Mouse (Mus musculus): ENCODE measurements at regions not wholly inside any gene's neighbourhood (a gene's known extent, or its start where the extent isn't known, plus 50 kb on each side); places are given as distances from the start of the nearest gene placed in this dataset.

- Histone ChIP-seq H3K4me1 (ENCODE audit: control insufficient read depth, insufficient read depth, low read length) (no peaks in the 10 kb centered on the region), H3K4me3 (ENCODE audit: insufficient read depth, low read length) (no peak overlapping the region), H3K27ac (ENCODE audit: insufficient read depth, low read depth, low read length) (no peak overlapping the region)
- TF ChIP-seq CTCF (IDR thresholded peaks at IDR 0.05; ENCODE audit: low read depth, low read length), result no peak
- no peak for TF ChIP-seq POLR2A (IDR thresholded peaks at IDR 0.05; ENCODE audit: borderline replicate concordance, low read depth, low read length)
These were observed 187.9 kb downstream of the Snx10 start for GRCm38 (mm10) chr6:51711616-51711970.

- H3K27ac ChIP-seq (ENCODE audit: insufficient read depth, low read depth, low read length), result no peak overlapping the region
- H3K4me1 ChIP-seq (ENCODE audit: control insufficient read depth, insufficient read depth, low read length), result no peaks in the 10 kb centered on the region
- no peak for TF ChIP-seq POLR2A (IDR thresholded peaks at IDR 0.05; ENCODE audit: borderline replicate concordance, low read depth, low read length)
- no peak for TF ChIP-seq CTCF (IDR thresholded peaks at IDR 0.05; ENCODE audit: low read depth, low read length)
- no peak overlapping the region for H3K4me3 ChIP-seq (ENCODE audit: insufficient read depth, low read length)
These were observed 191.6 kb downstream of the Snx10 start for GRCm38 (mm10) chr6:51715158-51715840.

GRCm38 (mm10) chr6:51717386-51717785 lies 193.7 kb downstream of the Snx10 start:
- TF ChIP-seq CTCF (IDR thresholded peaks at IDR 0.05; ENCODE audit: low read depth, low read length), result no peak
- TF ChIP-seq POLR2A (IDR thresholded peaks at IDR 0.05; ENCODE audit: borderline replicate concordance, low read depth, low read length), result no peak
- H3K4me3 ChIP-seq (ENCODE audit: insufficient read depth, low read length), result no peak overlapping the region
- H3K4me1 ChIP-seq (ENCODE audit: control insufficient read depth, insufficient read depth, low read length), result no peaks in the 10 kb centered on the region
- no peak overlapping the region for H3K27ac ChIP-seq (ENCODE audit: insufficient read depth, low read depth, low read length)

- H3K4me1 ChIP-seq (ENCODE audit: control insufficient read depth, insufficient read depth, low read length), result no peaks in the 10 kb centered on the region
- TF ChIP-seq CTCF (IDR thresholded peaks at IDR 0.05; ENCODE audit: low read depth, low read length), result no peak
- TF ChIP-seq POLR2A (IDR thresholded peaks at IDR 0.05; ENCODE audit: borderline replicate concordance, low read depth, low read length), result no peak
- no peak overlapping the region for H3K27ac ChIP-seq (ENCODE audit: insufficient read depth, low read depth, low read length)
- H3K4me3 ChIP-seq (ENCODE audit: insufficient read depth, low read length), result no peak overlapping the region
These were observed 197.0 kb downstream of the Snx10 start for GRCm38 (mm10) chr6:51720705-51721104.

- TF ChIP-seq CTCF (IDR thresholded peaks at IDR 0.05; ENCODE audit: low read depth, low read length), result no peak
- TF ChIP-seq POLR2A (IDR thresholded peaks at IDR 0.05; ENCODE audit: borderline replicate concordance, low read depth, low read length), result no peak
- Histone ChIP-seq H3K4me3 (ENCODE audit: insufficient read depth, low read length) (no peak overlapping the region), H3K4me1 (ENCODE audit: control insufficient read depth, insufficient read depth, low read length) (no peaks in the 10 kb centered on the region)
These were observed 199.4 kb downstream of the Snx10 start for GRCm38 (mm10) chr6:51723053-51723452.

GRCm38 (mm10) chr6:51727191-51727590 lies 203.5 kb downstream of the Snx10 start:
- H3K4me3 ChIP-seq (ENCODE audit: insufficient read depth, low read length), result no peak overlapping the region
- TF ChIP-seq CTCF (IDR thresholded peaks at IDR 0.05; ENCODE audit: low read depth, low read length) (no peak), POLR2A (IDR thresholded peaks at IDR 0.05; ENCODE audit: borderline replicate concordance, low read depth, low read length) (no peak)

More at GRCm38 (mm10) chr6:51723053-51723452, 199.4 kb downstream of the Snx10 start:
- H3K27ac ChIP-seq (ENCODE audit: insufficient read depth, low read depth, low read length), result no peak overlapping the region

GRCm38 (mm10) chr6:51728816-51729562 lies 205.3 kb downstream of the Snx10 start:
- Histone ChIP-seq H3K4me1 (ENCODE audit: control insufficient read depth, insufficient read depth, low read length) (no peaks in the 10 kb centered on the region), H3K4me3 (ENCODE audit: insufficient read depth, low read length) (no peak overlapping the region), H3K27ac (ENCODE audit: insufficient read depth, low read depth, low read length) (no peak overlapping the region)
- TF ChIP-seq CTCF (IDR thresholded peaks at IDR 0.05; ENCODE audit: low read depth, low read length), result no peak
- TF ChIP-seq POLR2A (IDR thresholded peaks at IDR 0.05; ENCODE audit: borderline replicate concordance, low read depth, low read length), result no peak

More at GRCm38 (mm10) chr6:51727191-51727590, 203.5 kb downstream of the Snx10 start:
- Histone ChIP-seq H3K27ac (ENCODE audit: insufficient read depth, low read depth, low read length) (no peak overlapping the region), H3K4me1 (ENCODE audit: control insufficient read depth, insufficient read depth, low read length) (no peaks in the 10 kb centered on the region)

GRCm38 (mm10) chr6:51730564-51731351 lies 207.1 kb downstream of the Snx10 start:
- Histone ChIP-seq H3K4me3 (ENCODE audit: insufficient read depth, low read length) (no peak overlapping the region), H3K4me1 (ENCODE audit: control insufficient read depth, insufficient read depth, low read length) (no peaks in the 10 kb centered on the region), H3K27ac (ENCODE audit: insufficient read depth, low read depth, low read length) (no peak overlapping the region)
- TF ChIP-seq POLR2A (IDR thresholded peaks at IDR 0.05; ENCODE audit: borderline replicate concordance, low read depth, low read length) (no peak), CTCF (IDR thresholded peaks at IDR 0.05; ENCODE audit: low read depth, low read length) (no peak)

GRCm38 (mm10) chr6:51732298-51732895 lies 208.7 kb downstream of the Snx10 start:
- Histone ChIP-seq H3K4me1 (ENCODE audit: control insufficient read depth, insufficient read depth, low read length) (no peaks in the 10 kb centered on the region; the same call in 1 of the 2 replicates), H3K27ac (ENCODE audit: insufficient read depth, low read depth, low read length) (no peak overlapping the region), H3K4me3 (ENCODE audit: insufficient read depth, low read length) (no peak overlapping the region)
- no peak for TF ChIP-seq CTCF (IDR thresholded peaks at IDR 0.05; ENCODE audit: low read depth, low read length)
- no peak for TF ChIP-seq POLR2A (IDR thresholded peaks at IDR 0.05; ENCODE audit: borderline replicate concordance, low read depth, low read length)

All from bone marrow macrophage, adult 2 months (primary cell).